Mouse (Mus musculus) myocyte (in vitro differentiated cells): ENCODE data around the gene Vav3. TPM values are rescaled to one million over a fixed set of nuclear protein-coding genes. Genes with fewer than 3 reads are reported as not detected.

Source experiments
- H3K27me3 ChIP-seq: one replicate; pipeline ENCODE4 v1.6.1; 2011; ENCODE audit not compliant: control insufficient read depth, insufficient read depth, insufficient read length
- H3K36me3 ChIP-seq: one replicate; pipeline ENCODE4 v1.6.1; 2011; ENCODE audit not compliant: control insufficient read depth, insufficient read depth
- H3K4me2 ChIP-seq: one replicate; pipeline ENCODE4 v1.6.1; 2011; ENCODE audit warnings: low read depth, control low read depth
- H3K4me3 ChIP-seq: one replicate; pipeline ENCODE4 v1.5.1; 2011; ENCODE audit warnings: mild to moderate bottlenecking, control low read depth, moderate library complexity
- H3K79me2 ChIP-seq: one replicate; pipeline ENCODE4 v1.6.1; 2011; ENCODE audit not compliant: control insufficient read depth, insufficient read depth
- H3ac ChIP-seq: one replicate; pipeline ENCODE4 v1.6.1; 2011; ENCODE audit not compliant: control insufficient read depth, insufficient read length
- CEBPB ChIP-seq: IDR thresholded peaks from 2 replicates; pipeline ENCODE4 v1.6.1; 2011; ENCODE audit warnings: mild to moderate bottlenecking, moderate library complexity; ENCODE audit not compliant: poor library complexity, insufficient read depth, severe bottlenecking
- E2F4 ChIP-seq: IDR thresholded peaks from one replicate; pipeline ENCODE4 v1.6.1; 2011; ENCODE audit warnings: mild to moderate bottlenecking, control low read depth, moderate library complexity; ENCODE audit not compliant: insufficient read depth
- MAX ChIP-seq: IDR thresholded peaks from one replicate; pipeline ENCODE4 v1.6.1; 2011; ENCODE audit warnings: low read depth, mild to moderate bottlenecking, control low read depth
- MYOD1 ChIP-seq, 3 experiments: IDR thresholded peaks; one replicate each; pipeline ENCODE4 v1.6.1; 2011; ENCODE audit warnings: control low read depth in 2 of 3, low read depth in 2 of 3, mild to moderate bottlenecking in 2 of 3, moderate library complexity in 1 of 3; ENCODE audit not compliant: insufficient read length in 2 of 3, control insufficient read depth in 1 of 3
- MYOG ChIP-seq, 3 experiments: IDR thresholded peaks; one replicate each; pipeline ENCODE4 v1.6.1; 2011; ENCODE audit warnings: control low read depth in 2 of 3, low read depth in 2 of 3, mild to moderate bottlenecking in 2 of 3; ENCODE audit not compliant: insufficient read length in 2 of 3, control insufficient read depth in 1 of 3, insufficient read depth in 1 of 3
- POLR2A ChIP-seq: IDR thresholded peaks from one replicate; pipeline ENCODE4 v1.6.1; 2011; ENCODE audit warnings: low read depth, mild to moderate bottlenecking, control low read depth, moderate library complexity; ENCODE audit not compliant: insufficient read length
- POLR2AphosphoS2 ChIP-seq: IDR thresholded peaks from one replicate; pipeline ENCODE4 v1.6.1; 2011; ENCODE audit warnings: low read depth, control low read depth; ENCODE audit not compliant: insufficient read length
- REST ChIP-seq: IDR thresholded peaks from one replicate; pipeline ENCODE4 v1.6.1; 2011; ENCODE audit warnings: mild to moderate bottlenecking, control low read depth, moderate library complexity; ENCODE audit not compliant: insufficient read depth, insufficient read length
- SRF ChIP-seq: IDR thresholded peaks from one replicate; pipeline ENCODE4 v1.6.1; 2011; ENCODE audit warnings: low read depth; ENCODE audit not compliant: control insufficient read depth, insufficient read length
- TCF12 ChIP-seq: IDR thresholded peaks from one replicate; pipeline ENCODE4 v1.6.1; 2011; ENCODE audit warnings: mild to moderate bottlenecking, control low read depth; ENCODE audit not compliant: poor library complexity, insufficient read depth, severe bottlenecking
- TCF3 ChIP-seq: IDR thresholded peaks from one replicate; pipeline ENCODE4 v1.6.1; 2011; ENCODE audit warnings: low read depth, control low read depth; ENCODE audit not compliant: insufficient read length
- USF1 ChIP-seq: IDR thresholded peaks from one replicate; pipeline ENCODE4 v1.6.1; 2011; ENCODE audit warnings: low read depth, mild to moderate bottlenecking, control low read depth, moderate library complexity
- polyA plus RNA-seq: library from polyadenylated mRNA; unstranded; fragments of >200 nt; fragmentation: generic; extraction: Trizol; gene quantifications from one replicate; pipeline ENCODE4 v1.2.1, GENCODE M21; 2012; ENCODE audit warnings: missing spikeins

Gene Vav3
- polyA plus RNA-seq, 1 experiment, result 0.95 TPM

- H3K27me3 ChIP-seq, result no peaks in the 10 kb centered on the region
Measured at GRCm38 (mm10) chr3:109714476-109714875, 374.0 kb downstream of the Vav3 start.

GRCm38 (mm10) chr3:109721753-109722152 is 381.3 kb downstream of the Vav3 start:
- Histone ChIP-seq H3K4me2 (no peak overlapping the region), H3K79me2 (no peaks in the 10 kb centered on the region), H3K27me3 (no peaks in the 10 kb centered on the region), H3ac (no peak overlapping the region), H3K36me3 (no peaks in the 10 kb centered on the region), H3K4me3 (no peak overlapping the region)
- TF ChIP-seq MAX, result no peak
- TF ChIP-seq CEBPB, result peak; percentile 83

More at GRCm38 (mm10) chr3:109714476-109714875, 374.0 kb downstream of the Vav3 start:
- Histone ChIP-seq H3ac (no peak overlapping the region), H3K36me3 (no peaks in the 10 kb centered on the region), H3K79me2 (no peaks in the 10 kb centered on the region), H3K4me2 (no peak overlapping the region), H3K4me3 (no peak overlapping the region)
- TF ChIP-seq MYOG (IDR thresholded peaks at IDR 0.05; ENCODE audit: control insufficient read depth in 1 of 3, insufficient read depth in 1 of 3, insufficient read length in 2 of 3, low read depth in 2 of 3) (no peak), TCF3 (no peak), MAX (no peak), POLR2A (no peak)

GRCm38 (mm10) chr3:109726776-109727175 is 386.3 kb downstream of the Vav3 start:
- Histone ChIP-seq H3K79me2 (no peaks in the 10 kb centered on the region), H3K36me3 (no peaks in the 10 kb centered on the region), H3ac (no peak overlapping the region), H3K4me2 (no peak overlapping the region), H3K4me3 (no peak overlapping the region), H3K27me3 (no peaks in the 10 kb centered on the region)
- TF ChIP-seq MAX, result no peak
- TF ChIP-seq E2F4, result no peak
- TF ChIP-seq POLR2A, result no peak
- TF ChIP-seq SRF, result no peak
- no peak for TF ChIP-seq USF1
- TF ChIP-seq MYOG (IDR thresholded peaks at IDR 0.05; ENCODE audit: control insufficient read depth in 1 of 3, insufficient read depth in 1 of 3, insufficient read length in 2 of 3, low read depth in 2 of 3), result no peak
- TF ChIP-seq POLR2AphosphoS2, result no peak
- TF ChIP-seq TCF3, result no peak
- TF ChIP-seq REST, result no peak
- no peak for TF ChIP-seq CEBPB
- TF ChIP-seq TCF12, result no peak
- TF ChIP-seq MYOD1 (IDR thresholded peaks at IDR 0.05; ENCODE audit: control insufficient read depth in 1 of 3, insufficient read length in 2 of 3, low read depth in 2 of 3), result no peak

GRCm38 (mm10) chr3:109731592-109732230 is 391.3 kb downstream of the Vav3 start:
- no peaks in the 10 kb centered on the region for H3K79me2 ChIP-seq
- no peaks in the 10 kb centered on the region for H3K27me3 ChIP-seq
- TF ChIP-seq TCF12 (no peak), MYOD1 (IDR thresholded peaks at IDR 0.05; ENCODE audit: control insufficient read depth in 1 of 3, insufficient read length in 2 of 3, low read depth in 2 of 3) (no peak), REST (no peak), USF1 (no peak), MAX (no peak), POLR2A (no peak), MYOG (IDR thresholded peaks at IDR 0.05; ENCODE audit: control insufficient read depth in 1 of 3, insufficient read depth in 1 of 3, insufficient read length in 2 of 3, low read depth in 2 of 3) (no peak)
- no peaks in the 10 kb centered on the region for H3K36me3 ChIP-seq
- H3ac ChIP-seq, result no peak overlapping the region
- no peak overlapping the region for H3K4me3 ChIP-seq
- no peak overlapping the region for H3K4me2 ChIP-seq

GRCm38 (mm10) chr3:109732327-109733182 is 392.1 kb downstream of the Vav3 start:
- H3K4me2 ChIP-seq, result no peak overlapping the region
- no peaks in the 10 kb centered on the region for H3K27me3 ChIP-seq
- no peak overlapping the region for H3ac ChIP-seq
- TF ChIP-seq MYOD1 (IDR thresholded peaks at IDR 0.05; ENCODE audit: control insufficient read depth in 1 of 3, insufficient read length in 2 of 3, low read depth in 2 of 3), result peak in 1 of 3 experiments; percentile 6
- no peak for TF ChIP-seq E2F4
- TF ChIP-seq TCF12, result no peak
- H3K36me3 ChIP-seq, result no peaks in the 10 kb centered on the region
- no peak overlapping the region for H3K4me3 ChIP-seq
- H3K79me2 ChIP-seq, result no peaks in the 10 kb centered on the region

Other genes starting within 250 kb of the Vav3 start
- gene Slc25a24, start 217.5 kb upstream of the Vav3 start, polyA plus RNA-seq, result 13.9 TPM